Mouse (Mus musculus) lung, postnatal 0 days (tissue): ENCODE measurements around the gene Smg6. TPM values are rescaled to one million over a fixed set of nuclear protein-coding genes. Genes with fewer than 3 reads are reported as not detected.
A peak's percentile ranks its signal among the peaks of the same experiment; 100 is the strongest.

Experiments
- ATAC-seq: fragments of 200-750 bp; cut with Nextera tagmentation; 2 replicates; pipeline ENCODE4 v1.8.0; 2017; ENCODE audit warnings: moderate library complexity
- DNase-seq: peaks from one replicate; pipeline ENCODE4 v3.0.0-alpha.2; 2016; ENCODE audit warnings: low spot score
- H3K27ac ChIP-seq: fragments of 300-500 bp; sonication (generic); 2 replicates; pipeline ENCODE4 v1.5.1; 2014; ENCODE audit warnings: antibody characterized with exemption, mild to moderate bottlenecking, low read length, mixed read lengths
- H3K27me3 ChIP-seq: fragments of 300-500 bp; sonication (generic); replicated peaks from 2 replicates; pipeline ENCODE4 v1.6.1; 2014; ENCODE audit warnings: low read length, mixed read lengths; ENCODE audit not compliant: insufficient read depth
- H3K36me3 ChIP-seq: fragments of 300-500 bp; sonication (generic); 2 replicates; pipeline ENCODE4 v1.6.1; 2014; ENCODE audit warnings: low read length, mixed read lengths; ENCODE audit not compliant: insufficient read depth
- H3K4me1 ChIP-seq: fragments of 300-500 bp; sonication (generic); 2 replicates; pipeline ENCODE4 v1.6.1; 2014; ENCODE audit warnings: antibody characterized with exemption, low read depth, low read length, mixed read lengths; ENCODE audit not compliant: insufficient read depth
- H3K4me2 ChIP-seq: fragments of 300-500 bp; sonication (generic); replicated peaks from 2 replicates; pipeline ENCODE4 v1.6.1; 2014; ENCODE audit warnings: low read depth, mild to moderate bottlenecking, low read length, moderate library complexity, mixed read lengths
- H3K4me3 ChIP-seq: fragments of 300-500 bp; sonication (generic); 2 replicates; pipeline ENCODE4 v1.5.1; 2014; ENCODE audit warnings: low read depth, low read length
- H3K9ac ChIP-seq: fragments of 300-500 bp; sonication (generic); replicated peaks from 2 replicates; pipeline ENCODE4 v1.6.1; 2014; ENCODE audit warnings: low read depth, mild to moderate bottlenecking
- H3K9me3 ChIP-seq: fragments of 300-500 bp; sonication (generic); 2 replicates; pipeline ENCODE4 v1.6.1; 2016; ENCODE audit warnings: low read length, mixed read lengths
- CTCF ChIP-seq: IDR thresholded peaks from 2 replicates; pipeline ENCODE4 v1.5.1; 2016; ENCODE audit warnings: antibody characterized with exemption, mild to moderate bottlenecking
- EP300 ChIP-seq: IDR thresholded peaks from 2 replicates; pipeline ENCODE4 v1.6.1; 2016; ENCODE audit warnings: antibody characterized with exemption, mild to moderate bottlenecking, control low read depth
- WGBS: fragments of 180-500 bp; shearing (Covaris S2); extraction: QIAGEN DNeasy Blood & Tissue Kit; methylation state at CpG from one replicate; pipeline ENCODE4 v1.1.7; 2014; 5-methylcytosine and 5-hydroxymethylcytosine counted together
- polyA plus RNA-seq: library from polyadenylated mRNA; unstranded; fragments of >200 nt; fragmentation: Nextera tagmentation; extraction: Ambion mirVana; gene quantifications from 2 replicates; pipeline ENCODE4 v1.2.1, GENCODE M21; 2015

Gene Smg6
- polyA plus RNA-seq, 1 experiment from 2014 or later, result 9.9 TPM

GRCm38 (mm10) chr11:75142749-75143148 lies 217.1 kb downstream of the Smg6 start:
- Histone ChIP-seq H3K4me3 (no peak overlapping the region), H3K27me3 (no peaks in the 10 kb centered on the region), H3K27ac (no peak overlapping the region), H3K4me2 (no peak overlapping the region), H3K36me3 (0 out of 2 replicates have a peak, but pooled peaks cover 4% of the 10 kb centered on the region), H3K9me3 (no peaks in the 10 kb centered on the region), H3K4me1 (peaks cover 24% of the 10 kb centered on the region; the same call in 1 of the 2 replicates), H3K9ac (no peak overlapping the region)
- ATAC-seq (no peak), DNase-seq (peak; percentile 15)
- 74% methylated on average over 4 of the region's 4 CpGs for WGBS
- TF ChIP-seq EP300 (no peak), CTCF (no peak)

GRCm38 (mm10) chr11:75145841-75146240 lies 220.2 kb downstream of the Smg6 start:
- Histone ChIP-seq H3K4me1 (peaks cover 7% of the 10 kb centered on the region; the same call in 1 of the 2 replicates), H3K9ac (no peak overlapping the region), H3K27me3 (no peaks in the 10 kb centered on the region), H3K4me2 (no peak overlapping the region), H3K4me3 (no peak overlapping the region), H3K27ac (no peak overlapping the region), H3K36me3 (0 out of 2 replicates have a peak, but pooled peaks cover 4% of the 10 kb centered on the region), H3K9me3 (no peaks in the 10 kb centered on the region)
- ATAC-seq (no peak), DNase-seq (no peak)
- TF ChIP-seq CTCF (no peak), EP300 (no peak)
- WGBS, result 65% methylated on average over 2 of the region's 2 CpGs

- ATAC-seq (no peak), DNase-seq (peak; percentile 23)
- 24% methylated on average over 11 of the region's 11 CpGs for WGBS
- H3K9ac ChIP-seq, result 0 out of 2 replicates have a peak overlapping the region, but pooled peaks have one; percentile 3
- TF ChIP-seq EP300, result no peak
- no peak for TF ChIP-seq CTCF
- H3K36me3 ChIP-seq, result 0 out of 2 replicates have a peak, but pooled peaks cover 4% of the 10 kb centered on the region
- no peaks in the 10 kb centered on the region for H3K9me3 ChIP-seq
- peak overlapping the region; percentile 55; the same call in 1 of the 2 replicates for H3K27ac ChIP-seq
- no peak overlapping the region for H3K4me2 ChIP-seq
- no peak overlapping the region for H3K4me3 ChIP-seq
- no peaks in the 10 kb centered on the region for H3K27me3 ChIP-seq
- H3K4me1 ChIP-seq, result peaks cover 7% of the 10 kb centered on the region; the same call in 1 of the 2 replicates
Observed at GRCm38 (mm10) chr11:75147106-75147845, 221.7 kb downstream of the Smg6 start.

DNA sequence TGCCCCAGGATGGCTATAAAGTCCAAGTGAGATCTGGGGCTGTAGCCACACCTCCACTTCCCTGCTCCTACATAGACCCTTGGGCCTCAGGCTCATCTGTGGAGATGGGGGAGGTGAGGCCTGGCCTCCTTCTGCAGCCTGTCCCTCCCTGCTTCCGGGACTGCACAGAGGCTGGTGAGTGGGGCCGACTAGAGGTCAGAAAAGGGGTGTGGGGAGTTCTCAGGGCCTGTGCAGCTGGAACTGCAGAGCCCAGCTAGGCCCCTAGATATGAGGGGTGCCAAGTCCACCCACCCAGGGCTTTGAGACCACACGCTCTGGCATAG lies 222.2 kb downstream of the Smg6 start:
- Histone ChIP-seq H3K4me3 (no peak overlapping the region), H3K36me3 (no peaks in the 10 kb centered on the region), H3K27me3 (no peaks in the 10 kb centered on the region), H3K9me3 (no peaks in the 10 kb centered on the region), H3K4me1 (peaks cover 7% of the 10 kb centered on the region; the same call in 1 of the 2 replicates), H3K9ac (0 out of 2 replicates have a peak overlapping the region, but pooled peaks have one; percentile 3), H3K4me2 (no peak overlapping the region), H3K27ac (peak overlapping the region; percentile 55; the same call in 1 of the 2 replicates)
- 37% methylated on average over 3 of the region's 3 CpGs for WGBS
- peak; percentile 78 for DNase-seq
- peak; percentile 39; the same call in 1 of the 2 replicates for TF ChIP-seq CTCF
- no peak for TF ChIP-seq EP300
- ATAC-seq, result peak; percentile 78

DNA sequence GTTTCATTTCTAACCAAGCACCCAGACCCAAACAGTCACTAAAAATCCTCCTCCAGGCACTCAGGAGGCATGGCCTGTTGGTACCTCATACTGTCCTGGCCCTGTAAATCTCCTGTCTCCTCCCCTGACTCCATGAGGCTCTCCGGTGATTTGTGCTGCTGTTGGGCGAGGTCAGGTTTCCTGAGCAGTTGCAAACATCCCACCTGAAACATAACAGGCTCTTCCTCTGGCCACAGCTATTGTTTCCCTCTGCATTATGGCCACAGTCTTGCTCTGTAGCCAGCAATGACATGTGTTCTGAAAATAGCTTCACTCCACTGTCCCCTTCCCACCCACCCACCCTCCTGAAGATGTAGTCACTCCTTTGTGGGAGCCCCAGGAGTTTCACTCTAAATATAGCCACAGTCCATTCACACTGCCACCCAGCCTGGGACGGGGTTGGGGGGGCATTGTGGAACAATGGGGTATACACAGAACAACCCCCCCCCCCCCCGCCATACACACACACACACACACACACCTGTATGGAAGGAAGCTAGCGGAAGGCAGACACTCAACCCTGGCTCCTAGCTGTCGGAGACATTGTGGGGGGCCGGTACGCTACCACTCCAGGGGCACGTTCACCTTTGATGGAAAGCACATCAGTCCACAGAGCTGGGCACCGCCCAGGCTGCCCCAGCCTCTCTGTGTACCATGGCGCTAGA lies 222.9 kb downstream of the Smg6 start:
- Histone ChIP-seq H3K27me3 (no peaks in the 10 kb centered on the region), H3K4me1 (peaks cover 10% of the 10 kb centered on the region; the same call in 1 of the 2 replicates), H3K9me3 (no peaks in the 10 kb centered on the region), H3K36me3 (no peaks in the 10 kb centered on the region), H3K9ac (no peak overlapping the region), H3K27ac (peak overlapping the region; percentile 55; the same call in 1 of the 2 replicates), H3K4me3 (no peak overlapping the region), H3K4me2 (no peak overlapping the region)
- ATAC-seq (peak; percentile 68), DNase-seq (peak; percentile 54)
- TF ChIP-seq CTCF (no peak), EP300 (no peak)
- 72% methylated on average over 11 of the region's 11 CpGs for WGBS

DNA sequence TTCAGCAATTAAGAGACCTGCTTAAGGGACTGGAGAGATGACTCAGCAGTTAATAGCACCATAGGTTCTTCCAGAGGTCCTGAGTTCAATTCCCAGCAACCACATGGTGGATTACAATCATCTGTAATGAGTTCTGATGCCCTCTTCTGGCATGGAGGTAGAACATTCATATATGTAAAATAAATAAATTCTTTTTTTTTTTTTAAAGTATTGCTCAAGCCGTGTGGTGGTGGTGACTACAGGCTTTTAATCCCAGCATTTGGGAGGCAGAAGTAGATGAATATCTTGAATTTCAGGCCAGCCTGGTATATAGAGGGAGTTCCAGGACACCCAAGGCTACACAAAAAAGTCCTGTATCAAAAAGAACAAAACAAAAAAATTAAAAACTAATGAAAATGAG lies 224.7 kb downstream of the Smg6 start:
- no peak for TF ChIP-seq EP300
- TF ChIP-seq CTCF, result no peak
- no peaks in the 10 kb centered on the region for H3K9me3 ChIP-seq
- H3K27me3 ChIP-seq, result no peaks in the 10 kb centered on the region
- ATAC-seq (no peak), DNase-seq (no peak)
- WGBS, result 67% methylated on average over 1 of the region's 1 CpGs
- H3K4me1 ChIP-seq, result peaks cover 11% of the 10 kb centered on the region; the same call in 1 of the 2 replicates
- H3K36me3 ChIP-seq, result no peaks in the 10 kb centered on the region
- no peak overlapping the region for H3K4me3 ChIP-seq
- no peak overlapping the region for H3K4me2 ChIP-seq
- H3K27ac ChIP-seq, result no peak overlapping the region
- no peak overlapping the region for H3K9ac ChIP-seq
